Mouse (Mus musculus) megakaryocyte, embryonic 14.5 days (primary cell): ENCODE measurements around the gene Pomc.

Source experiments
- FLI1 ChIP-seq: IDR thresholded peaks from 2 replicates; pipeline ENCODE4 v1.6.1; 2012; ENCODE audit warnings: low read length, inconsistent platforms, mixed read lengths
- GATA1 ChIP-seq: IDR thresholded peaks from 3 replicates; pipeline ENCODE4 v1.6.1; 2012; ENCODE audit warnings: mixed read lengths, low read length, inconsistent platforms, borderline replicate concordance

DNA sequence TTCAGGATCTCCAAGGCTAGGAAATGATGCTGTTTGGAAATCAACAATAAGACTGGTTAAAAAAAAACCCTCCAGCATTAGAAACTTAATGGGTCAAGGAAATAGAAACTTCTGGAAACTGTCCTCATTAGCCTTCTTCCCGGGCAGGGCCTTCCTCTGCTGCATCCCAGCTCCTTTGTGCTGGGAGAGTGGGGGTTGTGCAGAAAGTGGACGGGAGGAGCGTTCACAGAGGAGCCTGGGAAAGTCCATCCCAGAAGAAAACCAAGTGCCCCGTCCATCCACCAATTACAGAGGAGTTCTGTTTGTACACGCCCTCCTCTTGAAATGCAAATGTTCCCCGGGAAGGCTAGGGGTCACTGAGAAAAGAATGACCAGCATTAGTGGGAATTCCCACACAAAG, 49.9 kb downstream of the Pomc start:
- no peak for TF ChIP-seq GATA1
- TF ChIP-seq FLI1, result no peak
